Mouse (Mus musculus) kidney, embryonic 14.5 days (tissue): Measurements from ENCODE around the gene Mmp7. TPM values are rescaled to one million over a fixed set of nuclear protein-coding genes. Genes with fewer than 3 reads are reported as not detected.

Experiments
- ATAC-seq: fragments of 200-750 bp; cut with Nextera tagmentation; 2 replicates; pipeline ENCODE4 v1.8.0; 2017; ENCODE audit warnings: moderate number of reproducible peaks, mild to moderate bottlenecking, moderate TSS enrichment, moderate library complexity; ENCODE audit not compliant: low FRiP score, low TSS enrichment
- H3K27ac ChIP-seq: fragments of 300-500 bp; sonication (generic); 2 replicates; pipeline ENCODE4 v1.5.1; 2014; ENCODE audit warnings: low read depth, mild to moderate bottlenecking, low read length, moderate library complexity, mixed read lengths
- H3K27me3 ChIP-seq: fragments of 300-500 bp; sonication (generic); 2 replicates; pipeline ENCODE4 v1.6.1; 2014; ENCODE audit warnings: mild to moderate bottlenecking, low read length; ENCODE audit not compliant: control insufficient read depth, insufficient read depth
- H3K36me3 ChIP-seq: fragments of 300-500 bp; sonication (generic); 2 replicates; pipeline ENCODE4 v1.6.1; 2014; ENCODE audit warnings: low read length, mixed read lengths; ENCODE audit not compliant: control insufficient read depth, insufficient read depth
- H3K4me1 ChIP-seq: fragments of 300-500 bp; sonication (generic); 2 replicates; pipeline ENCODE4 v1.6.1; 2014; ENCODE audit warnings: low read length, mixed read lengths; ENCODE audit not compliant: control insufficient read depth, insufficient read depth
- H3K4me2 ChIP-seq: fragments of 300-500 bp; sonication (generic); replicated peaks from 2 replicates; pipeline ENCODE4 v1.6.1; 2014; ENCODE audit warnings: low read depth, mild to moderate bottlenecking, low read length
- H3K4me3 ChIP-seq: fragments of 300-500 bp; sonication (generic); 2 replicates; pipeline ENCODE4 v1.5.1; 2014; ENCODE audit warnings: mild to moderate bottlenecking, low read length
- H3K9ac ChIP-seq: fragments of 300-500 bp; sonication (generic); 2 replicates; pipeline ENCODE4 v1.6.1; 2014; ENCODE audit warnings: low read depth, mild to moderate bottlenecking, low read length, moderate library complexity
- H3K9me3 ChIP-seq: fragments of 300-500 bp; sonication (generic); 2 replicates; pipeline ENCODE4 v1.6.1; 2016; ENCODE audit warnings: low read length; ENCODE audit not compliant: control insufficient read depth
- WGBS: fragments of 180-500 bp; shearing (Covaris S2); extraction: QIAGEN DNeasy Blood & Tissue Kit; methylation state at CpG from one replicate; pipeline ENCODE4 v1.1.7; 2014; 5-methylcytosine and 5-hydroxymethylcytosine counted together
- polyA plus RNA-seq: library from polyadenylated mRNA; unstranded; fragments of >200 nt; fragmentation: Nextera tagmentation; extraction: Ambion mirVana; gene quantifications from 2 replicates; pipeline ENCODE4 v1.2.1, GENCODE M21; 2014

The Mmp7 gene
- polyA plus RNA-seq, 1 experiment from 2014 or later, result not detected

DNA sequence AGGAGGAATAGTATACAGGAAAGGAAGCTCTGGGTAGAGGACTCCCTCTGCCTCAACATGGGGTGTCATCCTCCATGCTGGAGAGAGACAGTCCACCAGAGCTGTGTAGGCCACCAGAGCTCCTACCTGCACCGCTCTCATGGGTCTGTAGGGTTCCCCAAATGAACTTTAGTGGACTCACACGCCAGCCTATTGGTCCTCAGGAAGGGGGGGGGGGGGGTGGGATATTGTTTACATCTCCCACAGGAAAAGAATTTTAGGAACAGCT is 23.0 kb downstream of the Mmp7 start:
- Histone ChIP-seq H3K4me3 (no peak overlapping the region), H3K27ac (no peak overlapping the region), H3K36me3 (no peaks in the 10 kb centered on the region), H3K4me1 (no peaks in the 10 kb centered on the region), H3K9me3 (no peaks in the 10 kb centered on the region), H3K4me2 (no peak overlapping the region), H3K27me3 (no peaks in the 10 kb centered on the region), H3K9ac (no peak overlapping the region)
- 85% methylated on average over 2 of the region's 2 CpGs for WGBS
- no peak for ATAC-seq

DNA sequence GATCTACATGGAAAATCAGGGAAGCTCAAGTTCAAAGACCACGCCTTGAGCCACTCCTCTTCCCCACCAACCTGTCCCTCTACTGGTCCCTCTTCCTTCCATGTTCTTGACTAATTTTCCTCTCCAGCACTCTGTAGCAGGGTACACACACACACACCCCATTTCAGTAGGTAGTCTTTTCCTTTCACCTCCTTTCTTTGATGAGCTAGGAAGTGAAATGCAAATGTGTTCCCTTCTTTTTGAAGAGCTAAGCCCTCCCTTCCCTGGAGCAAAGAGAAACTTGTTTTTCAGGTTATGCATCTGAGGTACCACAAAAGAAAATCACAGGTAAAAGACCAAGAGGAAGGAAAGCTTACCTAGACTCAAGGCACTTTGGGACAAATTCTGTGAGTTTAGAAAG is 29.7 kb downstream of the Mmp7 start:
- H3K9ac ChIP-seq, result no peak overlapping the region
- H3K4me2 ChIP-seq, result no peak overlapping the region
- H3K9me3 ChIP-seq, result no peaks in the 10 kb centered on the region
- no peak for ATAC-seq
- no peaks in the 10 kb centered on the region for H3K27me3 ChIP-seq
- H3K27ac ChIP-seq, result no peak overlapping the region
- no peaks in the 10 kb centered on the region for H3K4me1 ChIP-seq
- H3K4me3 ChIP-seq, result no peak overlapping the region
- no peaks in the 10 kb centered on the region for H3K36me3 ChIP-seq
- WGBS, result 91% methylated on average over 1 of the region's 1 CpGs

DNA sequence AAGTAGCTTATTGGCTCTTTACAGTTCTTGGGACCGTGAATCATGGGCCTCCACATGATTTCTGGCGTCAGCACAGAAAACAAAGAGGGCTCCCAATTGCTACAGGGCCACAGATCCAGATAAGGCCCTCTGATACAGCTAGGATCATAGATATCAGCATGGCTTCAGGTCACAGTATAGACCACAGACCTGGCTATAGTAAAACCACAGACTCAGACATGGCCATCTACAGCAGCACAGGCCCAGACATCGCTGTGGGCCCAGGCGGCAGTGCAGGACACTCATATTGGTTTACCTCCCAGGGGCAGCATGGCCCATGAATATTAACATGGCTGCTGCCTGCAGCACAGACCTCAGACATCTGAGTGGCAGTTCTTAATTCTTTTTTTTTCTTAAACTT is 37.1 kb downstream of the Mmp7 start:
- 81% methylated on average over 4 of the region's 4 CpGs for WGBS
- Histone ChIP-seq H3K27ac (no peak overlapping the region), H3K9me3 (no peaks in the 10 kb centered on the region), H3K27me3 (no peaks in the 10 kb centered on the region), H3K9ac (no peak overlapping the region), H3K4me2 (no peak overlapping the region), H3K4me1 (no peaks in the 10 kb centered on the region), H3K36me3 (no peaks in the 10 kb centered on the region), H3K4me3 (no peak overlapping the region)
- no peak for ATAC-seq

DNA sequence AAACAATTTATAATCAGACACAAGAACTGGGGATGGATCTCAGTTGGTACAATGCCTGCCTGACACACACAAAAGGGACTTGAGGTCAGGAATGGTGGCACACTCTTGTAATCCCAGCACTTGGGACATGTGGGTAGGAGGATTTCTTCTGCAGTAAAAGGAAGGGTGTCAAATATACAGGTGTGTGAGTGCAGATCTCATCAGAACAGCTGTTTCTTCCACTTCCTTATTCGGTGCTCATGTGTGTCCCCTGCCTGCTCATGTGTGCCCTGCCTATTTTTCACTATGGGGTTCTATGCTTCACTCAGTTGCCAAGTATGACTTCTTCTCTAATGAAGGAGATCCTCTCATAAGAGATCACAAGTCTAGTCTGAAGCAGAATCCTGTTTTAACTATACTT is 50.8 kb downstream of the Mmp7 start:
- H3K4me1 ChIP-seq, result no peaks in the 10 kb centered on the region
- ATAC-seq, result no peak
- H3K4me2 ChIP-seq, result no peak overlapping the region
- no peak overlapping the region for H3K27ac ChIP-seq
- no peak overlapping the region for H3K9ac ChIP-seq
- 77% methylated on average over 1 of the region's 1 CpGs for WGBS
- no peaks in the 10 kb centered on the region for H3K36me3 ChIP-seq
- H3K9me3 ChIP-seq, result no peaks in the 10 kb centered on the region
- no peaks in the 10 kb centered on the region for H3K27me3 ChIP-seq
- no peak overlapping the region for H3K4me3 ChIP-seq

DNA sequence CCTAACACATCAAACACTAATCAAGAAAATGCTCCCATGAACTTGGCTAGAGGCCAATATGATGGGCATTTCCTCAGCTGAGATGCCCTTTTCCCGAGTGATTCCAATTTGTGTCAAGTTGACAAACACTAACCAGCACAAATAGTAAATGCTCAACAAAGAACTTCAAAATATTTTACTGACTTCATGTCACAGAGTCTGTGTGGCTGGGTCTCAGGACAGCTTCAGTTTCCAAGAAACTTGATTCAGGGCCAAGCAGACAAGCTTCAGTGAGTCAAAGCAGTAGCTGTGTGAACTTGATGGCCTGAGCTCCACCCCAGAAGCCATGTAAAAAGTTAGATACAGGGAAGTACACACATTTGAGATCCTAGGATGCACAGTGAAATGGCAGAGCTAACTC is 52.3 kb downstream of the Mmp7 start:
- Histone ChIP-seq H3K4me2 (no peak overlapping the region), H3K9ac (no peak overlapping the region), H3K4me1 (no peaks in the 10 kb centered on the region), H3K27ac (no peak overlapping the region), H3K27me3 (no peaks in the 10 kb centered on the region), H3K4me3 (no peak overlapping the region), H3K36me3 (no peaks in the 10 kb centered on the region), H3K9me3 (no peaks in the 10 kb centered on the region)
- no peak for ATAC-seq
- 64% methylated on average over 1 of the region's 1 CpGs for WGBS

DNA sequence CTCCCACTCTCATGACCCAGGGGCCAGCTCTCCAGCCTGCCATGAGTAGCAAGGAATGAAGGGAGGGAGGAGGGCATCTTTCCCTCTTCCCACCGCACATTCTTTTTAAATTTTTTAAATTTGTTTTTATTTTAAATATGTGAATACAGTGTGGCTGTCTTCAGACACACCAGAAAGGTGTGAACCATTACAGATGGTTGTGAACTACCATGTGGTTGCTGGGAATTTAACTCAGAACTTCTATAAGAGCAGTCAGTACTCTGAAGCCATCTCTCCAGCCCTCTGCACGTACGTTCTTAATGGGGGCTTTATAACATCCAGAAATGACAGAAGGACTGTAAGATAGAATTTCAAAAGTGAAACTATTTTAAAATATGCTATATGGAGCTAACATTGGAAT is 57.0 kb downstream of the Mmp7 start:
- H3K27ac ChIP-seq, result no peak overlapping the region
- H3K4me2 ChIP-seq, result no peak overlapping the region
- no peak overlapping the region for H3K4me3 ChIP-seq
- no peak overlapping the region for H3K9ac ChIP-seq
- no peaks in the 10 kb centered on the region for H3K9me3 ChIP-seq
- no peaks in the 10 kb centered on the region for H3K4me1 ChIP-seq
- no peaks in the 10 kb centered on the region for H3K36me3 ChIP-seq
- ATAC-seq, result no peak
- no peaks in the 10 kb centered on the region for H3K27me3 ChIP-seq
- WGBS, result 85% methylated on average over 3 of the region's 3 CpGs

Other genes starting within 250 kb of the Mmp7 start
- not detected in 2 replicates for gene Mmp3, start 246.3 kb upstream of the Mmp7 start, polyA plus RNA-seq
- gene Mmp10, start 189.7 kb upstream of the Mmp7 start, polyA plus RNA-seq, result not detected in 2 replicates
- gene Mmp8, start 133.6 kb upstream of the Mmp7 start, polyA plus RNA-seq, result 0.16 and 0.17 TPM in 2 replicates
- not detected in 2 replicates for gene Mmp27, start 120.7 kb upstream of the Mmp7 start, polyA plus RNA-seq
- not detected in 2 replicates for gene Mmp20, start 63.9 kb upstream of the Mmp7 start, polyA plus RNA-seq
- 65.8 and 114 TPM in 2 replicates for gene Tmem123, start 72.0 kb downstream of the Mmp7 start, polyA plus RNA-seq
- gene Birc2, start 145.0 kb downstream of the Mmp7 start, polyA plus RNA-seq, result 30.3 and 41.7 TPM in 2 replicates
- gene Birc3, start 181.1 kb downstream of the Mmp7 start, polyA plus RNA-seq, result 3.7 and 6.5 TPM in 2 replicates